Mouse (Mus musculus) intestine, embryonic 15.5 days (tissue): ENCODE data around the gene Rac2. TPM values are rescaled to one million over a fixed set of nuclear protein-coding genes. Genes with fewer than 3 reads are reported as not detected.

Source experiments
- ATAC-seq: fragments of 200-750 bp; cut with Nextera tagmentation; 2 replicates; pipeline ENCODE4 v1.8.0; 2017; ENCODE audit warnings: moderate TSS enrichment, moderate library complexity
- H3K27ac ChIP-seq: fragments of 300-500 bp; sonication (generic); 2 replicates; pipeline ENCODE4 v1.5.1; 2015; ENCODE audit warnings: mild to moderate bottlenecking, inconsistent platforms
- H3K27me3 ChIP-seq: fragments of 300-500 bp; sonication (generic); replicated peaks from 2 replicates; pipeline ENCODE4 v1.6.1; 2015; ENCODE audit warnings: inconsistent platforms
- H3K36me3 ChIP-seq: fragments of 300-500 bp; sonication (generic); 2 replicates; pipeline ENCODE4 v1.6.1; 2015; ENCODE audit warnings: inconsistent platforms
- H3K4me1 ChIP-seq: fragments of 300-500 bp; sonication (generic); replicated peaks from 2 replicates; pipeline ENCODE4 v1.6.1; 2015; ENCODE audit warnings: inconsistent platforms
- H3K4me2 ChIP-seq: fragments of 300-500 bp; sonication (generic); replicated peaks from 2 replicates; pipeline ENCODE4 v1.6.1; 2015; ENCODE audit warnings: mild to moderate bottlenecking, inconsistent platforms
- H3K4me3 ChIP-seq: fragments of 300-500 bp; sonication (generic); replicated peaks from 2 replicates; pipeline ENCODE4 v1.5.1; 2015; ENCODE audit warnings: inconsistent platforms
- H3K9ac ChIP-seq: fragments of 300-500 bp; sonication (generic); 2 replicates; pipeline ENCODE4 v1.6.1; 2015; ENCODE audit warnings: inconsistent platforms
- H3K9me3 ChIP-seq: fragments of 300-500 bp; sonication (generic); 2 replicates; pipeline ENCODE4 v1.6.1; 2016; ENCODE audit warnings: inconsistent platforms
- WGBS: fragments of 180-500 bp; shearing (Covaris S2); methylation state at CpG from one replicate; pipeline ENCODE4 v1.1.7; 2015; 5-methylcytosine and 5-hydroxymethylcytosine counted together
- polyA plus RNA-seq: library from polyadenylated mRNA; unstranded; fragments of >200 nt; fragmentation: Nextera tagmentation; extraction: Ambion mirVana; gene quantifications from 2 replicates; pipeline ENCODE4 v1.2.1, GENCODE M21; 2015

Gene Rac2
- polyA plus RNA-seq, 1 experiment from 2014 or later = 15.7 TPM

DNA sequence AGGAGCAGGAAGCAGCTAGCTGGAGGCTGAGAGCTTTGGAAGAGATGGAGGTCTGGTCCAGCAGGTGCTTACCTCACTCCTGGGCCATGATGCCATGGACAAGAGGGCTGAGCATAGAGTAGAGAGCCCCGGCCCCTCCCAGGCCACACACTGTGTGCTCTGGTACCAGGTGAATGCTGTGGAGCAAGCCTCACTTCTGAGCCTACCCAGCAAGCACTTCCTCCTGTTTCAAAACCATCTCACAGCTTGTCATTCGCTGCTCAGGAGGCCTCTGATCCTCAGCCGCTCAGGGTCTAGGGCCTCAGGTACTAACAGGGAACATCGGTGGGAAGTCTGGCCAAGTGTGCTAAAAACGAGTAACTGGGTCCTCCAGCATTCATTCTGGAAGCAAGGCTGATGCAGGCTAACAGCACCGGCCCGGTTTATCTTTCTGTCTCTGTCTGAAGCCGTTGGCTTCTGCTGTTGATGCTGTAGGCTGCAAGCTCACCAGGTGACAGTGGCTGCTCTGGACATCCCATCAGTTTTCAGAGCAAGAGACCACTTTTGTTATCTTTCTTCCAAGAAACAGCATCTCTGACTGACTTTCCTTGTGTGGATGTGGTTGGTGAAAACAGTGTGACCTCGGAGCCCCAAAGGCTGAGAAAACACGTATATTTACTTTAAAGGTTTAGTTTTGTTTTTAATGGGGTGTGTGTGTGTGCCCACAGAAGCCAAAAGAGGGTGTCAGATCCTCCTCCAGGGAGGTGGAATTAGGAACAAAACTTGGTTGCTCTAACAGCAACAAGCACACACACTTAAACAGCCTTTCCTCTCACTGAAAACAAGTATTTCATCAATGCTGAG lies 14.7 kb downstream of the Rac2 start:
- Histone ChIP-seq H3K27me3 (no peaks in the 10 kb centered on the region), H3K9me3 (no peaks in the 10 kb centered on the region), H3K9ac (no peak overlapping the region), H3K36me3 (no peaks in the 10 kb centered on the region), H3K4me2 (no peak overlapping the region), H3K4me1 (no peaks in the 10 kb centered on the region), H3K4me3 (no peak overlapping the region), H3K27ac (no peak overlapping the region)
- ATAC-seq = no peak
- WGBS = 52% methylated on average over 10 of the region's 10 CpGs

DNA sequence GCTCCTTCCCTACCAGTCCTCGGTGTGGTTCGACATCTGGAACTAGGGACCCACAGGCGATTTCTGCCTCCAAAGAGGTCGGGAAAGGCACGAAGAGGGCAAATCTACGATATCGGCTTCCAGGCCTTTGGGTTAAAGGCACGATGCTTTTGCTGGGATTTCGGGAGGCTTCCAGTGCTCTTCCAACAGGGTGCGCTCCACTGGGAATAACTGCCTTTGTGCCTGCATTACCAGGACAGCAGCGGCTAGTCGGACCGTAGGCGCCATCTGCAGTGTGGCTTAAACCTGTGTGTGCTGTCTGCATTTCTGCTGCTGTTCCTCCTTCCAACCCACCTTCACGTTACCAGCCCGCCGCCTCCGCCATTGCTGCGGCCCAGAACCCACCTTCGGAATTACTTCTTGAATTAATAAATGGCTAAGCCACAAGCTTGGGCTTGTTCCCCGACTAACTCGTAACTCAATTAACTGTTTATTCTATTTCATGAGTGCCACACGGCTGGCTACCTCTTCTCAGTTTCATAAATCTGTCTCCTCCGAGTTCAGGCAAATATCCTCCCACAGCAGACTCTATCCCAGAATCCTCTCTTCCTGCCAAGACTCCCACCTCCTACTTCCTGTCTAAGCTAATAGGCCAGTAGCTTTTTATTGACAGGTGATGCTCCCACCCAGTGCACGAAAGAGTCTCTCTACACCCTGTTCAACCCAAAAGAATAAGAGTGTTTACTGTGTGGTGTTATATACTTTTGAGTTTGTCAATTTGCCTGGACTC lies 17.9 kb downstream of the Rac2 start:
- H3K9ac ChIP-seq = no peak overlapping the region
- ATAC-seq = no peak
- no peaks in the 10 kb centered on the region for H3K36me3 ChIP-seq
- H3K4me1 ChIP-seq = no peaks in the 10 kb centered on the region
- H3K4me3 ChIP-seq = peak overlapping the region; percentile 19; the same call in 1 of the 2 replicates
- no peaks in the 10 kb centered on the region for H3K27me3 ChIP-seq
- H3K4me2 ChIP-seq = peak overlapping the region; percentile 22; the same call in 1 of the 2 replicates
- 59% methylated on average over 25 of the region's 25 CpGs for WGBS
- H3K9me3 ChIP-seq = no peaks in the 10 kb centered on the region
- no peak overlapping the region for H3K27ac ChIP-seq

DNA sequence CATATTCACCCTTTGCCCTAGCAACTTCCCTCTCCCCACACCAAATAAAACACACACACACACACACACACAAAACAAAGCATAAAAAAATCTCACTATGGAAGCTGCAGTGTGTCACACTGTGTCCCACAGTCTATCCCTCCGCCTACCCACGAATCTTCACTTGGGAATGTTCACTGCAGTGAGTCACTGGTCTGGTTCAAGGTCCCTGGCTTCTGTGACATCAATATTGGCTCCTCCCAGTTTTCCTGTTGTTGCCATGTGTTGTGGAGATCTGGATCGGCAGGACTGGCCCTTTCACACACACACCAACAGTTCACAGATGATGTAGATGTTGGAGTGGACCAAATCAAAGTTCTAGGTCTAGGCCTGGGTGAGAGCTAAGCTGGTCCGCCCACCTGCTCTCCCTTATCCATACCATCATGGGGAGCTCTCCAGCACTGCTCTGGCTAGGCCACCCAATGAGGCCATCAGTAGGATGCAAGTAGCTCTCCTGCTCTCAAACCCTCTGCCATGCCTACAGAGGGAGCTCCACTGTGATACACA lies 23.3 kb downstream of the Rac2 start:
- ATAC-seq = peak; percentile 32; the same call in 1 of the 2 replicates
- H3K4me3 ChIP-seq = no peak overlapping the region
- H3K27ac ChIP-seq = no peak overlapping the region
- no peak overlapping the region for H3K4me2 ChIP-seq
- no peak overlapping the region for H3K9ac ChIP-seq
- H3K36me3 ChIP-seq = no peaks in the 10 kb centered on the region
- no peaks in the 10 kb centered on the region for H3K9me3 ChIP-seq
- WGBS = 64% methylated on average over 4 of the region's 4 CpGs
- 0 out of 2 replicates have a peak, but pooled peaks cover 7% of the 10 kb centered on the region for H3K4me1 ChIP-seq
- no peaks in the 10 kb centered on the region for H3K27me3 ChIP-seq

DNA sequence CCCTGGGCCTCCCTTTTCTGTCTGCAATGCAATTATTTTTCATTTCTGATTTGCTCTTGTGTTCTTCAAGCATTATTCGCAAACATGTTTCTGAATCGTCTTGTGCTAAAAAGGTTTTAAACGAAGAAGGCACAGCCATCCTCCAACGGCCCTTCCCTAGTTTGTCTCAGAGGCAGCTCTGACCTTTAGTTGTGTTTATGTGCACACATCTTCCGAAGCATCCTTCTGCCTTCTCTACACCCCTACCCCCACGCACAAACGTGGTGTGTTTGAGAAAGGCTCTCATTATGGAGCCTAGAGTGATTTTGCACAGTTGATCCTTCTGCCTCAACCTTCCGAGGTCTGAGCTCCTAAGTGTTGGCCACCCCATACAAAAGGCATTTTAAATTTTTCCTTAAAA lies 23.9 kb downstream of the Rac2 start:
- no peak overlapping the region for H3K9ac ChIP-seq
- no peak for ATAC-seq
- no peak overlapping the region for H3K4me2 ChIP-seq
- WGBS = 57% methylated on average over 8 of the region's 8 CpGs
- H3K4me1 ChIP-seq = 0 out of 2 replicates have a peak, but pooled peaks cover 7% of the 10 kb centered on the region
- H3K27ac ChIP-seq = no peak overlapping the region
- H3K36me3 ChIP-seq = no peaks in the 10 kb centered on the region
- no peaks in the 10 kb centered on the region for H3K9me3 ChIP-seq
- H3K4me3 ChIP-seq = no peak overlapping the region
- H3K27me3 ChIP-seq = peaks cover 3% of the 10 kb centered on the region; the same call in 1 of the 2 replicates

DNA sequence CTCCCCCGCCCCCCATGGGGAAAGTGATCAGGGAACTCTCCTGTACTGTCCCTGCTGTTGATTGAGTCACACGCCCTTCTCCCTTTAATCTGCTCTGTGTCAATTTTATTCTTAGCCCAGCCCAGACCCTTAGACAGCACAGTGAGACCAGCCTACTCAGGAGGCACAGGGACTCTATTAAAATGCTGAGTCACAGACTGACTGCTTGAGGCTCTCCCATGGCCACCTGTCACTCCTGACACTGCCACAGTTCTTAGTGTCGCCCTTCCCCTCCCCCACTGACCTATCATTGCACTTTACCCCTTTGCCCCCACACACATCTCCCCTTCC lies 24.3 kb downstream of the Rac2 start:
- peaks cover 3% of the 10 kb centered on the region; the same call in 1 of the 2 replicates for H3K27me3 ChIP-seq
- H3K27ac ChIP-seq = no peak overlapping the region
- no peak overlapping the region for H3K4me2 ChIP-seq
- 38% methylated on average over 3 of the region's 3 CpGs for WGBS
- H3K36me3 ChIP-seq = no peaks in the 10 kb centered on the region
- H3K4me1 ChIP-seq = 0 out of 2 replicates have a peak, but pooled peaks cover 7% of the 10 kb centered on the region
- H3K4me3 ChIP-seq = no peak overlapping the region
- no peak overlapping the region for H3K9ac ChIP-seq
- H3K9me3 ChIP-seq = no peaks in the 10 kb centered on the region
- peak; percentile 64 for ATAC-seq

DNA sequence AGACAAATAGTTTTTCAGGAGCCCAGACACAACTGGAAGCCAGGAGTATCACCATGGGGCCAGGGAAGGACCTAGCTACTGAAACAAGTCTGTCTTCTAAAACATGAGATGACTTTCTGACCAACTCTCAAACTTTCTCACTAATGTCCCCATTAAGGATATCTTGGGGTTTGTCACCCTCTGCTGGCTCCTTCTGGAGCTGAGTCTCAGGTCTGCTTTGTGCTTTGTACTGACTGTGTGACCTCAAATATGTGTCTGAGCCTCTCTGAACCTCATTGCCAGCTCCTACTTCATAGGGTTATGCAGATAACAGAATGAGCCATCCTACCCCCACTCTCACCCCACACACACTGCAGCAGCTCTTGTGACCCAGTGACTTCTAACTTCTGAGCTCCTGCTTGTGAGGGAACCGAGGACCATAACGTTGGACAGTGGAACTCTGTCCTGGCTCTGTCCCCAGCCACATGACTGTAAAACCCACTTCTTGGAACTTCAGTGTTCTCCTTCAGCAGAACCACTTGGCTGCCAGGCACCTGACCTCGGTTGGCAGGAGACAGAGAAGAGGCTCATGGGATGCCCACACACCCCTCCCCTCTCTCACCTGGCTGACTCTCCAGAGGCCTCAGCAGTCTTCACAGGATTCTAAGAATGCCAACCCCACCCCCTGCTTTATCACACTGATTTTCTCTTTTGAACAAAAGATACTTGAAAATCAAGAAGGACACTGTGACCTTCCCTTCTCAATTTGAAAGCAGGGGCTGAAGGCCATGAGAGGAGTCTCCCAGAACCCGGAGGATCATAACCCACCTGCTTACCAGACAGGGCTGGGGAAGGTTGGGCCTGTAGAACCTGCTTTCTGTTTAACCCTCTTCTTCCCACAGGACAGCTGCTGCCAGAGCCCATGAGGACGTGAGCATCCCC lies 24.9 kb downstream of the Rac2 start:
- Histone ChIP-seq H3K4me2 (no peak overlapping the region), H3K27ac (no peak overlapping the region), H3K9me3 (no peaks in the 10 kb centered on the region), H3K27me3 (peaks cover 3% of the 10 kb centered on the region; the same call in 1 of the 2 replicates), H3K4me3 (no peak overlapping the region), H3K9ac (no peak overlapping the region), H3K4me1 (0 out of 2 replicates have a peak, but pooled peaks cover 7% of the 10 kb centered on the region), H3K36me3 (no peaks in the 10 kb centered on the region)
- no peak for ATAC-seq
- WGBS = 38% methylated on average over 5 of the region's 5 CpGs

DNA sequence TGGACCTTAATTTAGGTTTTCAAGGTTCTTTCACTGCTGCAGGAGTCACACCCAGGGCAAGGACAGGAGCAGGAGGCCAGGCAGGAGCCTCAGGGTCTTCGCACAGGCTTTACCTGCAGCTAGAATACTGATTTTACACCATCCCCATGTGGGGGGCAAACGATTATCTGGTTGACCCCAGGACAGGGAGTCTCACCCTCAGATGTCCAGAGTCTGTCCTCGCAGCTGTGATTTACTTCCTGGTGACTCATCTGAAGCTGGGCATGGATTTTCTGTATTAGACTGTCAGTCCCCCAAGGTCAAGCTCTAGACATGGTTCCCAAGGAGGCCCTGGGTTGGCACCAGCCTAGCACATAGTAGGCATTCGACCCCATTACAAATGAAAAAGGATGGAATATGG lies 26.5 kb downstream of the Rac2 start:
- Histone ChIP-seq H3K36me3 (no peaks in the 10 kb centered on the region), H3K4me2 (no peak overlapping the region), H3K4me1 (peaks cover 16% of the 10 kb centered on the region; the same call in 1 of the 2 replicates), H3K27me3 (peaks cover 3% of the 10 kb centered on the region; the same call in 1 of the 2 replicates), H3K27ac (no peak overlapping the region), H3K4me3 (no peak overlapping the region), H3K9me3 (no peaks in the 10 kb centered on the region), H3K9ac (no peak overlapping the region)
- WGBS = 78% methylated on average over 4 of the region's 4 CpGs
- ATAC-seq = no peak

DNA sequence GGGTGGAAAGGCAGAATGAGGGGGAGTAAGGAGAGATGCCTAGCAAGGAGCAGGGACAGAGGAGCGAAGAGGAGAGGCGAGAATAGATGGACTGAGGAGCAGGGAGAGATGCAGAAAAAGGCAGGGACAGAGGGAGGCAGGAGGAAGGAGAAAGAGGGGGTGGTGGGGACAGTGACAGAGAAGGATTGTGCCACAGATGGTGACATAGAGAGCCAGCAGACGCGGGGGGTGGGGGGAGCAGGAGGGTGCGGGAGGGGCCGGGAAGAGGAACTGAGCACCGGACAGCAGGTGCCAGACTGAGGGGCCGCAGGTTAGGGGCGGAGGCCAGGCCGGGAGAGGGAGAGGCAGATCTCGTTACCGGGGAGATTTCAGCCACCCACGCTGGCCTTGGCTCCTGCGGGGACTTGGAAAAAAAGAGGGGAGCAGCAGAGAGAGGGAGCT lies 28.0 kb downstream of the Rac2 start, which contains the start of gene Sstr3:
Gene Sstr3, minus strand, starts transcription at position 125 of the 441 bp plus-strand sequence.
- no peak within 1 kb of the TSS for H3K4me3 ChIP-seq
- peak within 1 kb of the TSS; percentile 24; the same call in 1 of the 2 replicates for H3K4me2 ChIP-seq
- peak within 1 kb of the TSS; percentile 8; the same call in 1 of the 2 replicates for H3K9ac ChIP-seq

DNA sequence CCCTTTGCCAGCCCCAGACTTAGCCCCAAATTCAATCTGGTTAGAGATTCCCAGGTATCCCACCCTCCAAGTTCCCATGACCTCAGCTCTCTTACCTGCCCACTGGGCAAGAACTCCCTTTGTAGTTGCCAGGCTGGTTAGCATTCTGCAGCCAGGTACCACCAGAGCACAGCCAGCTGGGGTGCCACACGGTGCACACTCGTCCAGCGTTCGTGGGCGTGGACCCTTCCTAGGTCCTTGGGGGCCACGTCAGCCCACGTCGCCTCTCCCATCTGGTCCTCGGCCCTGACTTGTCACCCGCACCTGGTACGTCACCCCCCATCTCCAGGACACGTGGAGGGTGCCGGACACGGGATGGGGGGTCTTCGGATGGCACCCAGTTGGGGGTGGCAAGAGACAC lies 28.5 kb downstream of the Rac2 start:
- Histone ChIP-seq H3K27ac (no peak overlapping the region), H3K9ac (no peak overlapping the region), H3K27me3 (peaks cover 3% of the 10 kb centered on the region; the same call in 1 of the 2 replicates), H3K9me3 (no peaks in the 10 kb centered on the region), H3K4me2 (no peak overlapping the region), H3K4me1 (peaks cover 16% of the 10 kb centered on the region; the same call in 1 of the 2 replicates), H3K4me3 (no peak overlapping the region), H3K36me3 (no peaks in the 10 kb centered on the region)
- no peak for ATAC-seq
- 83% methylated on average over 15 of the region's 15 CpGs for WGBS

More for the DNA sequence above, 28.0 kb downstream of the Rac2 start, which contains the start of gene Sstr3:
- Histone ChIP-seq H3K9me3 (no peaks in the 10 kb centered on the region), H3K36me3 (no peaks in the 10 kb centered on the region), H3K27ac (no peak within 1 kb of the TSS), H3K4me1 (peaks cover 16% of the 10 kb centered on the region; the same call in 1 of the 2 replicates), H3K27me3 (peaks cover 3% of the 10 kb centered on the region; the same call in 1 of the 2 replicates)
- 11% methylated on average over 14 of the region's 14 CpGs for WGBS
- no peak for ATAC-seq

DNA sequence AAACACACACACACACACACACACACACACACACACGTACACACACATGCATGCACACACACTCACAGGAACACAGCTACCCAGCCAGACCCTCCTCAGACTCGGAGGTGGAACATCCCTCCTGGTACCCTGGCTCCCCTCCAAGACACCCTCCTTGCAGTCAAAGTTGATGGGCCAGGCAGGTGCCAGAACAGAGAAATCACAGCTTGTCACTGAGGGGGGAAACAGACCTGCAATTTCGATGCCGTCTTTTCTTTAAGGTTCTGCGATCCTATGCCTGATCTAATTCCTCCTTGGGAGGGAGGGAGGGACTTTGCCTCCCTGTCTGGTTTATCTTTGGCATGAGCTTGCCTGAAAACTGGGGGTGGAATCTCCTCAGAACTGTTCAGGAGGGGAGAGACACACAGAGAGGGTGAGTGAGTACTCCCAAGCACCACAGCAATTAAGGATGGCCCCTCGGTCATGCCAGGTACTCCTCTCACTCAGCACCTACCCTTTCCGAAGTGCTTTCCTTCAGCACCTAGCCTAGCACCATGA lies 29.7 kb downstream of the Rac2 start:
- H3K36me3 ChIP-seq = no peaks in the 10 kb centered on the region
- WGBS = 60% methylated on average over 7 of the region's 7 CpGs
- H3K4me2 ChIP-seq = no peak overlapping the region
- ATAC-seq = no peak
- H3K27me3 ChIP-seq = peaks cover 3% of the 10 kb centered on the region; the same call in 1 of the 2 replicates
- no peaks in the 10 kb centered on the region for H3K9me3 ChIP-seq
- peaks cover 9% of the 10 kb centered on the region; the same call in 1 of the 2 replicates for H3K4me1 ChIP-seq
- H3K27ac ChIP-seq = no peak overlapping the region
- no peak overlapping the region for H3K9ac ChIP-seq
- H3K4me3 ChIP-seq = no peak overlapping the region
